Mouse (Mus musculus): ENCODE measurements around the gene Chpf2. TPM values are rescaled to one million over a fixed set of nuclear protein-coding genes. Genes with fewer than 3 reads are reported as not detected.

Gene Chpf2
- total and polyA plus RNA-seq, 3 experiments = 37.9 to 39.7 TPM; not detected in 1

DNA sequence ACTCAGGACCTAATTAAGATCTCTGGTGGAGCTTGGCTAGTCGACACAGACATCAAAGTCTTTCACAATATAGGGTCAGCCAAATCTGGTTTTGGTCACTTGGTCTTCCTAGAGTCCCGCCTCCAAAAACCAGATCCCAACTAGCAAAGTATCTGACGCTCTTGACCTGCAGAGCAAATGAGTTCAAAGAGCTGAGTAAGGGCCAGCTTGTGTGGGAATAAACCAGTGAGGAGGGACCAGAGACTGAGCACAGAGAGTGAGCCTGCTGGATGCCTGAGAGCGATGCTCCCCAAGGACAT is 38.2 kb downstream of the Chpf2 start:
- Histone ChIP-seq H3K79me2 (ENCODE audit: control insufficient read depth, insufficient read depth, low read length, poor library complexity) (no peaks in the 10 kb centered on the region), H3K27ac (ENCODE audit: control insufficient read depth, low read depth, low read length) (no peak overlapping the region), H3K4me3 (ENCODE audit: control insufficient read depth in 1 of 2, insufficient read depth in 1 of 2, low read depth in 2 of 2, low read length in 2 of 2) (no peak overlapping the region), H3K4me1 (ENCODE audit: control insufficient read depth in 1 of 2, insufficient read depth in 2 of 2, low read length in 2 of 2) (no peaks in the 10 kb centered on the region), H3K9me3 (replicated peaks; ENCODE audit: insufficient read depth, low read length) (no peaks in the 10 kb centered on the region), H3K36me3 (ENCODE audit: control insufficient read depth in 1 of 2, insufficient read depth in 2 of 2, low read length in 2 of 2) (no peaks in the 10 kb centered on the region), H3K27me3 (ENCODE audit: control insufficient read depth in 1 of 2, insufficient read depth in 2 of 2, low read length in 2 of 2) (peaks cover 17 to 18% of the 10 kb centered on the region in 2 experiments), H3K9ac (ENCODE audit: control insufficient read depth, low read depth, low read length, poor library complexity, severe bottlenecking) (no peak overlapping the region)
- TF ChIP-seq ELF1 (IDR thresholded peaks at IDR 0.05; ENCODE audit: low read depth, low read length) (no peak), ZKSCAN1 (IDR thresholded peaks at IDR 0.05; ENCODE audit: low read depth, low read length) (no peak), MAX (IDR thresholded peaks at IDR 0.05; ENCODE audit: low read length) (no peak), JUND (IDR thresholded peaks at IDR 0.05; ENCODE audit: low read depth, low read length) (no peak), ZMIZ1 (IDR thresholded peaks at IDR 0.05; ENCODE audit: low read depth, low read length) (no peak), MYC (IDR thresholded peaks at IDR 0.05; ENCODE audit: low read depth, low read length) (no peak), TBP (IDR thresholded peaks at IDR 0.05; ENCODE audit: low read depth, low read length) (no peak), BHLHE40 (IDR thresholded peaks at IDR 0.05; ENCODE audit: borderline replicate concordance, low read depth, low read length) (no peak), USF1 (IDR thresholded peaks at IDR 0.05; ENCODE audit: low read depth, low read length) (no peak), ZNF384 (IDR thresholded peaks at IDR 0.05; ENCODE audit: low read depth, low read length) (no peak), KAT2A (conservative IDR thresholded peaks at IDR 0.05; ENCODE audit: low read depth, low read length) (no peak), CHD1 (IDR thresholded peaks at IDR 0.05; ENCODE audit: low read depth, low read length) (no peak), POLR2AphosphoS5 (IDR thresholded peaks at IDR 0.05; ENCODE audit: borderline replicate concordance, low read depth, low read length) (no peak), POLR2AphosphoS2 (IDR thresholded peaks at IDR 0.05; ENCODE audit: low read length) (no peak), RAD21 (IDR thresholded peaks at IDR 0.05; ENCODE audit: low read depth, low read length) (no peak), SMC3 (IDR thresholded peaks at IDR 0.05; ENCODE audit: low read depth, low read length) (no peak)
- DNase-seq (ENCODE audit: low read depth, low spot score) = no peak

DNA sequence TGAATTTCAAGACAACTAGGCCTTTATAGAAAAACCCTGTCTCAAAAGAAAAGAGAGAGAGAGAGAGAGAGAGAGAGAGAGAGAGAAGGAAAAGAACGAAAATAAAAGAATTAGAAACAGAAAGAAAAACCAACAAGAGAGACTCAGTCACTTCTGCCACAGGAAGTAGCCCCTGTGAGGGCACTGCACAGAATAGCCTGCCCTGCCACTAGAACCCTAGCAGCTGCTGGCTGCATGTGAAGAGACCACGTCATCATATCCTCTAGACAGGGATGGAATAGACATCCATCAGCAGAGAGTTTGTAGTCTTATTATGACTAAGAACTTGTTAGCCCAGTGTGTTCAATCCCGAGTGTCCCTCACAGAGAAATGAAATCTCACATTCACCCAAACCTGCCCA is 43.2 kb downstream of the Chpf2 start:
- peaks cover 0 to 8% of the 10 kb centered on the region in 2 experiments; a peak in 3 of 4 replicates for H3K4me1 ChIP-seq (ENCODE audit: control insufficient read depth in 1 of 2, insufficient read depth in 2 of 2, low read length in 2 of 2)
- no peak overlapping the region for H3K27ac ChIP-seq (ENCODE audit: control insufficient read depth, low read depth, low read length)
- H3K9me3 ChIP-seq (replicated peaks; ENCODE audit: insufficient read depth, low read length) = no peaks in the 10 kb centered on the region
- no peak overlapping the region for H3K4me3 ChIP-seq (ENCODE audit: control insufficient read depth in 1 of 2, insufficient read depth in 1 of 2, low read depth in 2 of 2, low read length in 2 of 2)
- peaks cover 9 to 14% of the 10 kb centered on the region in 2 experiments for H3K27me3 ChIP-seq (ENCODE audit: control insufficient read depth in 1 of 2, insufficient read depth in 2 of 2, low read length in 2 of 2)
- H3K79me2 ChIP-seq (ENCODE audit: control insufficient read depth, insufficient read depth, low read length, poor library complexity) = no peaks in the 10 kb centered on the region
- no peak for DNase-seq (ENCODE audit: low read depth, low spot score)
- H3K36me3 ChIP-seq (ENCODE audit: control insufficient read depth in 1 of 2, insufficient read depth in 2 of 2, low read length in 2 of 2) = no peaks in the 10 kb centered on the region; a peak in 1 of 4 replicates
- no peak for TF ChIP-seq ELF1 (IDR thresholded peaks at IDR 0.05; ENCODE audit: low read depth, low read length)
- TF ChIP-seq NRF1 (IDR thresholded peaks at IDR 0.05; ENCODE audit: insufficient read depth, low read depth, low read length, poor library complexity, severe bottlenecking) = no peak
- H3K9ac ChIP-seq (ENCODE audit: control insufficient read depth, low read depth, low read length, poor library complexity, severe bottlenecking) = no peak overlapping the region

All from MEL (cell line).